Mouse (Mus musculus) erythroid progenitor cell, adult 5-6 weeks (primary cell): ENCODE results near the gene Bsn. TPM values are rescaled to one million over a fixed set of nuclear protein-coding genes. Genes with fewer than 3 reads are reported as not detected.

ENCODE experiments used
- ATAC-seq: replicated peaks from 2 replicates; pipeline ENCODE4 v1.8.0; 2016; ENCODE audit warnings: moderate number of reproducible peaks, mild to moderate bottlenecking, moderate TSS enrichment, inconsistent platforms; ENCODE audit not compliant: poor library complexity, low FRiP score, severe bottlenecking
- total RNA-seq, 2 experiments: library from RNA; stranded (forward) in 1 of 2; stranded (reverse) in 1 of 2; fragments of 150-400 nt in 1 of 2; fragments of 186-747, 209-891 nt in 1 of 2; gene quantifications; 2 replicates each; pipeline versions ENCODE4 v1.2.3 to v1.2.4; 2015 to 2017; ENCODE audit warnings: low replicate concordance in 2 of 2

Bsn gene
- total RNA-seq, 2 experiments from 2014 or later, result 0.42 TPM; not detected in 1

DNA sequence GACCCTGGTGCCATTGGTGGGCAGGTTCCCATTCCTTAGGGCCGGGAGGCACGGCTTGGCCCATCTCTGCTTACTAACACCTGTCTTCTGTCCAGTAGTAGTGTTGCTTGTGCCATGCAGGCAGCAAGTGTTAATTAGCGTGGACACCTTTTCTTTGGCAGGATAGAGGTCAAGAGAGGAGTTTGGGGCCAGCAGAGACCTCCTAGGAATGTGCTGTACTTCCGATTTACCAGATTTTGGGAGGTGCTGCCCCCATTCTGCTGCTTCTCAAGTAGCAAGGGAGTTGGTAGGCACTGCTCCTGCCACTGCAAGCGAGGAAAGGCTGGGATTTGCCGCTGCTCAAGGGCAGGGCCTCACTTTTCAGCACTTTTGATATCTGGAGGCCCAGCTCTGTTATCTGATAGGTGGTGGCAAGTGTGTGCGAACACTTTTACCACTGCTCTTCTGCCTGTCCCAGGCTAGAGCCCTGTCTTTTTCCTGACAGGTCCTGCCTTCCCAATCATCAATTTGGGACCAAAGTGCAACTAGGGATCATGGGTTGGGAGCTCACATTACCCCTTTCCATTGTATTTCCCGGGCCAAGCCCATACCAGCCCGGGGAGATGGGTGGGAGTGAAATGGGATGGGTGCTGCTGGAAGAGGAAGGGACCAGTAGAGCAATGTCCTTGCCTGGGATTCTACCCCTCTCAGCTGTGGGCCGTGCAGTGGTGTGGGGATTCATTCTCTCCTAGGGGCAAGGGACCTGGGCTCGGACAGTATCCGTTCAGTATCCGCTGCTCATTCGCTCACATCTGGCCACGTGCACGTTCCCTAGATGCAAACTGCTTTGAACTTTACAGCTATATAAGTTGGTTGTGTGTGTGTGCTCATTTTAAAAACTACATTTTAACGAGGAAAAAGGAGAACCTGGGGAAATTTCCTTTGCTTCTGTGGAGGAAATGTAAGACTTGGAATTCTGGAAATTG is 142.3 kb downstream of the Bsn start:
- no peak for ATAC-seq

DNA sequence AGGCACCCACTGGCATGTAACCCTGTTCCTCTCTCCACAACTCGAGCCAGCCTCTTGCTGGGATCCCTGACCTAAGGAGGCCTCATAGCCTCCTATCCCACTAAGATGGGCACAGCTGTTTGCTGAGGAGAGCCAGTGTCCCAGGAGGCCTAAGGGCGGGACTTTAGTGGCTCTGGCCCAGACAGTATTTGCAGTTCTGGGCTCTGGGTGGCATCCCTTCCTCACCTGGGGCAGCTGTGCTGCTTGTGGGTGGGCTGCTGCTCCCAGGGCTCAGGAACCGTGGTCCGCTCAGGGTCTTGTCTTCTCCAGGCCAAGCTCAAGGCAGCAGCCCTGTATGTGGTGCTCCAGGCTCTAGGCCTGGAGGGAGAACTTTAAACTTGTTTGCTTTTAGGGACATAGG is 143.6 kb downstream of the Bsn start:
- no peak for ATAC-seq

Other genes with a start within 250 kb of the Bsn start
- gene Traip, start 240.2 kb downstream of the Bsn start, total RNA-seq (2015; ENCODE audit: low replicate concordance), result 12.6 and 19.3 TPM in 2 replicates
- gene Traip, start 240.2 kb downstream of the Bsn start, total RNA-seq (2017; ENCODE audit: low replicate concordance), result 50.4 and 51.5 TPM in 2 replicates
- gene Uba7, start 214.9 kb downstream of the Bsn start, total RNA-seq (2015; ENCODE audit: low replicate concordance), result 365 and 400 TPM in 2 replicates
- gene Uba7, start 214.9 kb downstream of the Bsn start, total RNA-seq (2017; ENCODE audit: low replicate concordance), result 262 and 332 TPM in 2 replicates
- 1.1 TPM in 1 of 2 replicates, not detected in the other for gene Gm20661, start 207.3 kb downstream of the Bsn start, total RNA-seq (2015; ENCODE audit: low replicate concordance)
- 0.64 and 4.2 TPM in 2 replicates for gene Gm20661, start 207.3 kb downstream of the Bsn start, total RNA-seq (2017; ENCODE audit: low replicate concordance)
- 26.0 and 44.3 TPM in 2 replicates for gene Inka1, start 204.5 kb downstream of the Bsn start, total RNA-seq (2015; ENCODE audit: low replicate concordance)
- 34.4 and 43.8 TPM in 2 replicates for gene Inka1, start 204.5 kb downstream of the Bsn start, total RNA-seq (2017; ENCODE audit: low replicate concordance)
- 14.8 TPM in 1 of 2 replicates, not detected in the other for gene Cdhr4, start 197.9 kb downstream of the Bsn start, total RNA-seq (2015; ENCODE audit: low replicate concordance)
- 13.3 TPM in 1 of 2 replicates, not detected in the other for gene Cdhr4, start 197.9 kb downstream of the Bsn start, total RNA-seq (2017; ENCODE audit: low replicate concordance)
- not detected in 2 replicates for gene Gm20662, start 194.0 kb downstream of the Bsn start, total RNA-seq (2015; ENCODE audit: low replicate concordance)
- not detected in 2 replicates for gene Gm20662, start 194.0 kb downstream of the Bsn start, total RNA-seq (2017; ENCODE audit: low replicate concordance)
- 46.5 and 62.5 TPM in 2 replicates for gene Ip6k1, start 187.9 kb downstream of the Bsn start, total RNA-seq (2015; ENCODE audit: low replicate concordance)
- gene Ip6k1, start 187.9 kb downstream of the Bsn start, total RNA-seq (2017; ENCODE audit: low replicate concordance), result 71.1 and 159 TPM in 2 replicates
- 5.8 and 5.9 TPM in 2 replicates for gene Gmppb, start 141.1 kb downstream of the Bsn start, total RNA-seq (2015; ENCODE audit: low replicate concordance)
- 6.4 and 13.9 TPM in 2 replicates for gene Gmppb, start 141.1 kb downstream of the Bsn start, total RNA-seq (2017; ENCODE audit: low replicate concordance)
- 2.2 TPM in 1 of 2 replicates, not detected in the other for gene Amigo3, start 137.2 kb downstream of the Bsn start, total RNA-seq (2015; ENCODE audit: low replicate concordance)
- gene Amigo3, start 137.2 kb downstream of the Bsn start, total RNA-seq (2017; ENCODE audit: low replicate concordance), result 1.1 and 3.6 TPM in 2 replicates
- gene Mst1, start 109.9 kb downstream of the Bsn start, total RNA-seq (2015; ENCODE audit: low replicate concordance), result 22.0 and 63.3 TPM in 2 replicates
- 7.7 and 14.1 TPM in 2 replicates for gene Mst1, start 109.9 kb downstream of the Bsn start, total RNA-seq (2017; ENCODE audit: low replicate concordance)
- 1,337 and 1,464 TPM in 2 replicates for gene Rnf123, start 107.0 kb downstream of the Bsn start, total RNA-seq (2015; ENCODE audit: low replicate concordance)
- 890 and 970 TPM in 2 replicates for gene Rnf123, start 107.0 kb downstream of the Bsn start, total RNA-seq (2017; ENCODE audit: low replicate concordance)
- 265 and 389 TPM in 2 replicates for gene Apeh, start 95.8 kb downstream of the Bsn start, total RNA-seq (2015; ENCODE audit: low replicate concordance)
- 454 and 497 TPM in 2 replicates for gene Apeh, start 95.8 kb downstream of the Bsn start, total RNA-seq (2017; ENCODE audit: low replicate concordance)
- gene Dag1, start 73.6 kb upstream of the Bsn start, total RNA-seq (2015; ENCODE audit: low replicate concordance), result 11.2 and 14.3 TPM in 2 replicates
- 5.4 and 6.3 TPM in 2 replicates for gene Dag1, start 73.6 kb upstream of the Bsn start, total RNA-seq (2017; ENCODE audit: low replicate concordance)
- gene Nicn1, start 100.0 kb upstream of the Bsn start, total RNA-seq (2015; ENCODE audit: low replicate concordance), result not detected in 2 replicates
- 0.64 and 0.91 TPM in 2 replicates for gene Nicn1, start 100.0 kb upstream of the Bsn start, total RNA-seq (2017; ENCODE audit: low replicate concordance)
- gene Amt, start 106.5 kb upstream of the Bsn start, total RNA-seq (2015; ENCODE audit: low replicate concordance), result not detected in 2 replicates
- gene Amt, start 106.5 kb upstream of the Bsn start, total RNA-seq (2017; ENCODE audit: low replicate concordance), result not detected in 2 replicates
- 157 and 175 TPM in 2 replicates for gene Rhoa, start 115.7 kb upstream of the Bsn start, total RNA-seq (2015; ENCODE audit: low replicate concordance)
- 253 and 313 TPM in 2 replicates for gene Rhoa, start 115.7 kb upstream of the Bsn start, total RNA-seq (2017; ENCODE audit: low replicate concordance)
- 5.9 and 11.5 TPM in 2 replicates for gene Tcta, start 115.8 kb upstream of the Bsn start, total RNA-seq (2015; ENCODE audit: low replicate concordance)
- gene Tcta, start 115.8 kb upstream of the Bsn start, total RNA-seq (2017; ENCODE audit: low replicate concordance), result 2.3 and 2.4 TPM in 2 replicates
- 4,218 and 4,387 TPM in 2 replicates for gene Gpx1, start 148.5 kb upstream of the Bsn start, total RNA-seq (2015; ENCODE audit: low replicate concordance)
- gene Gpx1, start 148.5 kb upstream of the Bsn start, total RNA-seq (2017; ENCODE audit: low replicate concordance), result 2,703 and 2,741 TPM in 2 replicates
- gene Usp4, start 157.5 kb upstream of the Bsn start, total RNA-seq (2015; ENCODE audit: low replicate concordance), result 162 and 251 TPM in 2 replicates
- gene Usp4, start 157.5 kb upstream of the Bsn start, total RNA-seq (2017; ENCODE audit: low replicate concordance), result 123 and 148 TPM in 2 replicates
- gene 1700102P08Rik, start 202.4 kb upstream of the Bsn start, total RNA-seq (2015; ENCODE audit: low replicate concordance), result 2.1 and 2.2 TPM in 2 replicates
- gene 1700102P08Rik, start 202.4 kb upstream of the Bsn start, total RNA-seq (2017; ENCODE audit: low replicate concordance), result 1.2 and 4.6 TPM in 2 replicates
- not detected in 2 replicates for gene Ccdc36, start 238.1 kb upstream of the Bsn start, total RNA-seq (2015; ENCODE audit: low replicate concordance)
- gene Ccdc36, start 238.1 kb upstream of the Bsn start, total RNA-seq (2017; ENCODE audit: low replicate concordance), result 1.1 TPM in 1 of 2 replicates, not detected in the other
- not detected in 2 replicates for gene BC048562, start 246.1 kb upstream of the Bsn start, total RNA-seq (2015; ENCODE audit: low replicate concordance)
- not detected in 2 replicates for gene BC048562, start 246.1 kb upstream of the Bsn start, total RNA-seq (2017; ENCODE audit: low replicate concordance)